Mouse (Mus musculus) liver, postnatal 0 days (tissue): ENCODE measurements at regions not wholly inside any gene's neighbourhood (a gene's known extent, or its start where the extent isn't known, plus 50 kb on each side); places are given as distances from the start of the nearest gene placed in this dataset.

Experiments used
- ATAC-seq: fragments of 200-750 bp; cut with Nextera tagmentation; 2 replicates; pipeline ENCODE4 v1.8.0; 2017; ENCODE audit warnings: mild to moderate bottlenecking, moderate library complexity
- DNase-seq: peaks from one replicate; pipeline ENCODE4 v3.0.0-alpha.2; 2016
- H3K27ac ChIP-seq: fragments of 300-500 bp; sonication (generic); 2 replicates; pipeline ENCODE4 v1.5.1; 2014; ENCODE audit warnings: antibody characterized with exemption, moderate library complexity, mild to moderate bottlenecking, low read depth
- H3K27me3 ChIP-seq: fragments of 300-500 bp; sonication (generic); 2 replicates; pipeline ENCODE4 v1.6.1; 2014; ENCODE audit warnings: low read length, control low read depth, mixed read lengths; ENCODE audit not compliant: insufficient read depth
- H3K36me3 ChIP-seq: fragments of 300-500 bp; sonication (generic); replicated peaks from 2 replicates; pipeline ENCODE4 v1.6.1; 2014; ENCODE audit warnings: mild to moderate bottlenecking, control low read depth, low read length, moderate library complexity, mixed read lengths; ENCODE audit not compliant: insufficient read depth
- H3K4me1 ChIP-seq: fragments of 300-500 bp; sonication (generic); 2 replicates; pipeline ENCODE4 v1.6.1; 2014; ENCODE audit warnings: antibody characterized with exemption, mild to moderate bottlenecking, control low read depth; ENCODE audit not compliant: insufficient read depth
- H3K4me2 ChIP-seq: fragments of 300-500 bp; sonication (generic); 2 replicates; pipeline ENCODE4 v1.6.1; 2014; ENCODE audit warnings: low read depth, mild to moderate bottlenecking, low read length, moderate library complexity, mixed read lengths
- H3K4me3 ChIP-seq: fragments of 300-500 bp; sonication (generic); 2 replicates; pipeline ENCODE4 v1.5.1; 2014; ENCODE audit warnings: low read depth, low read length
- H3K9ac ChIP-seq: fragments of 300-500 bp; sonication (generic); replicated peaks from 2 replicates; pipeline ENCODE4 v1.6.1; 2014; ENCODE audit warnings: mild to moderate bottlenecking, moderate library complexity
- H3K9me3 ChIP-seq: fragments of 300-500 bp; sonication (generic); 2 replicates; pipeline ENCODE4 v1.6.1; 2016; ENCODE audit warnings: mild to moderate bottlenecking, control low read depth, low read length, mixed read lengths
- CTCF ChIP-seq: sonication (generic); IDR thresholded peaks from 2 replicates; pipeline ENCODE4 v1.5.1; 2016; ENCODE audit warnings: antibody characterized with exemption, low read depth
- EP300 ChIP-seq: IDR thresholded peaks from 2 replicates; pipeline ENCODE4 v1.6.1; 2016; ENCODE audit warnings: antibody characterized with exemption, low read depth, mild to moderate bottlenecking
- WGBS: fragments of 180-500 bp; shearing (Covaris S2); extraction: QIAGEN DNeasy Blood & Tissue Kit; methylation state at CpG from one replicate; pipeline ENCODE4 v1.1.7; 2014; ENCODE audit not compliant: insufficient replicate concordance; 5-methylcytosine and 5-hydroxymethylcytosine counted together

GRCm38 (mm10) chr6:100138659-100139058 is 148.6 kb downstream of the Rybp start:
- no peak overlapping the region for H3K4me2 ChIP-seq
- ATAC-seq (no peak), DNase-seq (no peak)
- H3K4me3 ChIP-seq, result no peak overlapping the region
- H3K9ac ChIP-seq, result no peak overlapping the region
- H3K9me3 ChIP-seq, result no peaks in the 10 kb centered on the region
- H3K4me1 ChIP-seq, result peaks cover 5% of the 10 kb centered on the region
- no peak overlapping the region for H3K27ac ChIP-seq
- H3K27me3 ChIP-seq, result no peaks in the 10 kb centered on the region
- 50% methylated on average over 2 of the region's 2 CpGs for WGBS
- H3K36me3 ChIP-seq, result no peaks in the 10 kb centered on the region
- no peak for TF ChIP-seq EP300
- TF ChIP-seq CTCF, result no peak

- H3K9ac ChIP-seq, result no peak overlapping the region
- no peak overlapping the region for H3K27ac ChIP-seq
- no peak for TF ChIP-seq CTCF
- no peak for TF ChIP-seq EP300
- no peaks in the 10 kb centered on the region for H3K36me3 ChIP-seq
- H3K9me3 ChIP-seq, result no peaks in the 10 kb centered on the region
- H3K27me3 ChIP-seq, result no peaks in the 10 kb centered on the region
- H3K4me2 ChIP-seq, result no peak overlapping the region
- no peak overlapping the region for H3K4me3 ChIP-seq
- ATAC-seq, result no peak
- 27% methylated on average over 2 of the region's 2 CpGs for WGBS
- H3K4me1 ChIP-seq, result no peaks in the 10 kb centered on the region
- DNase-seq, result no peak
Measured at GRCm38 (mm10) chr6:100135177-100135576, 152.1 kb downstream of the Rybp start.

GRCm38 (mm10) chr6:100133970-100134369 is 153.3 kb downstream of the Rybp start:
- Histone ChIP-seq H3K4me3 (no peak overlapping the region), H3K36me3 (no peaks in the 10 kb centered on the region), H3K9ac (no peak overlapping the region), H3K4me2 (no peak overlapping the region), H3K9me3 (no peaks in the 10 kb centered on the region), H3K27me3 (no peaks in the 10 kb centered on the region), H3K4me1 (no peaks in the 10 kb centered on the region), H3K27ac (no peak overlapping the region)
- 79% methylated on average over 9 of the region's 9 CpGs for WGBS
- TF ChIP-seq CTCF (no peak), EP300 (no peak)
- no peak for ATAC-seq
- no peak for DNase-seq

GRCm38 (mm10) chr6:100132916-100133600 is 154.2 kb downstream of the Rybp start:
- Histone ChIP-seq H3K9ac (no peak overlapping the region), H3K4me2 (no peak overlapping the region), H3K27ac (no peak overlapping the region), H3K4me3 (no peak overlapping the region), H3K4me1 (no peaks in the 10 kb centered on the region), H3K27me3 (no peaks in the 10 kb centered on the region), H3K36me3 (no peaks in the 10 kb centered on the region), H3K9me3 (no peaks in the 10 kb centered on the region)
- ATAC-seq (no peak), DNase-seq (no peak)
- TF ChIP-seq CTCF (no peak), EP300 (no peak)
- 53% methylated on average over 4 of the region's 4 CpGs for WGBS

GRCm38 (mm10) chr6:100127221-100128143 is 159.8 kb downstream of the Rybp start:
- DNase-seq, result peak; percentile 82

GRCm38 (mm10) chr6:100126736-100127135 is 160.5 kb downstream of the Rybp start:
- Histone ChIP-seq H3K4me1 (peaks cover 12% of the 10 kb centered on the region; the same call in 1 of the 2 replicates), H3K27ac (no peak overlapping the region), H3K27me3 (no peaks in the 10 kb centered on the region), H3K4me2 (no peak overlapping the region), H3K4me3 (no peak overlapping the region), H3K9me3 (no peaks in the 10 kb centered on the region), H3K36me3 (no peaks in the 10 kb centered on the region), H3K9ac (no peak overlapping the region)
- ATAC-seq (peak; percentile 53; the same call in 1 of the 2 replicates), DNase-seq (peak; percentile 38)
- WGBS, result 52% methylated on average over 8 of the region's 8 CpGs
- TF ChIP-seq EP300 (no peak), CTCF (no peak)

More at GRCm38 (mm10) chr6:100127221-100128143, 159.8 kb downstream of the Rybp start:
- peak; percentile 41 for TF ChIP-seq CTCF
- TF ChIP-seq EP300, result no peak
- Histone ChIP-seq H3K4me3 (no peak overlapping the region), H3K4me2 (no peak overlapping the region), H3K9me3 (no peaks in the 10 kb centered on the region), H3K9ac (no peak overlapping the region), H3K27ac (no peak overlapping the region), H3K27me3 (no peaks in the 10 kb centered on the region), H3K4me1 (peaks cover 12% of the 10 kb centered on the region; the same call in 1 of the 2 replicates), H3K36me3 (no peaks in the 10 kb centered on the region)
- peak; percentile 66 for ATAC-seq
- WGBS, result 50% methylated on average over 15 of the region's 15 CpGs
